Mouse (Mus musculus): ENCODE data around the gene Bri3bp. TPM values are rescaled to one million over a fixed set of nuclear protein-coding genes. Genes with fewer than 3 reads are reported as not detected.

Bri3bp gene
- polyA plus RNA-seq, 1 experiment from 2014 or later = 29.1 TPM

DNA sequence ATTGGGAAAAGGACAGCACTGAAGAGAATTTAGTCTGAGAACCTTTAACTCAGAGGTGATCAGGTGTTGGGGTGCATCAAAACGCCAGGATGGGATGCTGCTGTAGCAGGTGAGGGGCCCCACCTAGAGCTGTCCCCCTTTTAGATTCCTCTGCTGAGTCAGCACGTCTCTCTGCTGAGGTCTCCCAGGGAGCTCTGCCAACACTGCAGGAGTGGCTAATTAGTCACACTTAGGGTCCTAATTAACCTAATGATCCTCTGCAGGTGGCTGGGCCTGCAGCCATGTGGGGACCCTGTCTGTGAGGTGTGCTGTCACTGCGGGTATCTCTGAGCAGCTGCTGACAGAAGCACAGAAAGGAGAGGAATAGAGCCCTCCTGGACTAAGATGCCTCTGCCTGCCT lies 60.8 kb downstream of the Bri3bp start:
- WGBS = 33% methylated on average over 3 of the region's 3 CpGs
- Histone ChIP-seq H3K9ac (ENCODE audit: low read length) (no peak overlapping the region), H3K27ac (ENCODE audit: low read length) (no peak overlapping the region), H3K4me1 (replicated peaks; ENCODE audit: control insufficient read depth, insufficient read depth, low read length) (no peaks in the 10 kb centered on the region), H3K36me3 (ENCODE audit: control insufficient read depth, insufficient read depth, low read length) (peaks cover 3% of the 10 kb centered on the region), H3K27me3 (ENCODE audit: control insufficient read depth, insufficient read depth, low read depth, low read length) (no peaks in the 10 kb centered on the region), H3K4me2 (ENCODE audit: low read depth, low read length) (no peak overlapping the region), H3K4me3 (ENCODE audit: low read length) (no peak overlapping the region), H3K9me3 (ENCODE audit: control insufficient read depth, low read length) (no peaks in the 10 kb centered on the region)
- no peak for ATAC-seq (ENCODE audit: low read depth)

DNA sequence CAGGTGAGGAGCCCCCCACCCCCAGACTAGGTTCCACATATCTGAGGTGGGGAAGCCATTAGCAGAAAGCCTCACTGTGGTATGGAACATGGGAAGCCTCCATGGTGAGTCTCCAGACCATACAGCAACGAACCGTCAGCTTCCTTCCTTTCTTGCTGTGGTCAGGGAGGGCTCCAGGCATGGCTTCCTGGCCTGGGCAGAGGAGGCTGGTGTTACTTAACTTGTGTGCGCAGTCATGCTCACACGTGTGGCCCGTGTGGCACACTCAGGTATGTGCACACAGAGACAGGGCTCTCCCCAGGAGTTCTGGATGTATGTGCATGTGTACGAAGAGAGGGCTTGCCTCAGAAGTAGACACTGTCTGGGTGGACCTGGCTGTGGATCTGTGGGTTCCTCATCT lies 62.3 kb downstream of the Bri3bp start:
- WGBS = 87% methylated on average over 6 of the region's 6 CpGs
- H3K9ac ChIP-seq (ENCODE audit: low read length) = no peak overlapping the region

DNA sequence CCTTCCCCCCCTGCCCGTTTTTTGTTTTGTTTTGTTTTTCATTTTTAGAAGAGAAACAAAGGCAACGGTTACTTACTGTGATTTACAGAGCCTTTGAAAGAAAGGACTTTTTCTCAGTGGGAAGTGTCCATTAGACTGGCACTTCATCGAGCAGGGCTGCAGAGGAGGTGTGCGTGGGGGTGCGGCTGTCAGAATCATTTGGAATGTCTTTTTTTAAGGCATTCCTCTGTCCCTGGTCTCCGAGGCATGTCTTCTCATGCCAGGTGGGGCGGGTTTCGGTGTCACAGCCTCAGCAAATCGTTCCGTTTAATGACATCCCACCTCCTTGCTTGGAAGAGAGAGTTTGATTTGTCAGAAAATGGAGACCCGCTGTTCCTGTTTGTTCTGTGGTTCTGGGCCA lies 63.3 kb downstream of the Bri3bp start:
- no peak overlapping the region for H3K4me2 ChIP-seq (ENCODE audit: low read depth, low read length)
- WGBS = 69% methylated on average over 11 of the region's 11 CpGs
- ATAC-seq (ENCODE audit: low read depth) = no peak
- H3K9me3 ChIP-seq (ENCODE audit: control insufficient read depth, low read length) = no peaks in the 10 kb centered on the region
- no peak overlapping the region for H3K4me3 ChIP-seq (ENCODE audit: low read length)
- no peak overlapping the region for H3K27ac ChIP-seq (ENCODE audit: low read length)
- no peaks in the 10 kb centered on the region for H3K4me1 ChIP-seq (replicated peaks; ENCODE audit: control insufficient read depth, insufficient read depth, low read length)
- peaks cover 10% of the 10 kb centered on the region for H3K36me3 ChIP-seq (ENCODE audit: control insufficient read depth, insufficient read depth, low read length)
- H3K27me3 ChIP-seq (ENCODE audit: control insufficient read depth, insufficient read depth, low read depth, low read length) = no peaks in the 10 kb centered on the region
- no peak overlapping the region for H3K9ac ChIP-seq (ENCODE audit: low read length)

More for the DNA sequence above, 62.3 kb downstream of the Bri3bp start:
- ATAC-seq (ENCODE audit: low read depth) = 0 out of 2 replicates have a peak, but pooled peaks have one; percentile 29
- Histone ChIP-seq H3K4me2 (ENCODE audit: low read depth, low read length) (no peak overlapping the region), H3K27ac (ENCODE audit: low read length) (no peak overlapping the region), H3K27me3 (ENCODE audit: control insufficient read depth, insufficient read depth, low read depth, low read length) (no peaks in the 10 kb centered on the region), H3K4me3 (ENCODE audit: low read length) (no peak overlapping the region), H3K36me3 (ENCODE audit: control insufficient read depth, insufficient read depth, low read length) (peaks cover 5% of the 10 kb centered on the region), H3K9me3 (ENCODE audit: control insufficient read depth, low read length) (no peaks in the 10 kb centered on the region), H3K4me1 (replicated peaks; ENCODE audit: control insufficient read depth, insufficient read depth, low read length) (no peaks in the 10 kb centered on the region)

DNA sequence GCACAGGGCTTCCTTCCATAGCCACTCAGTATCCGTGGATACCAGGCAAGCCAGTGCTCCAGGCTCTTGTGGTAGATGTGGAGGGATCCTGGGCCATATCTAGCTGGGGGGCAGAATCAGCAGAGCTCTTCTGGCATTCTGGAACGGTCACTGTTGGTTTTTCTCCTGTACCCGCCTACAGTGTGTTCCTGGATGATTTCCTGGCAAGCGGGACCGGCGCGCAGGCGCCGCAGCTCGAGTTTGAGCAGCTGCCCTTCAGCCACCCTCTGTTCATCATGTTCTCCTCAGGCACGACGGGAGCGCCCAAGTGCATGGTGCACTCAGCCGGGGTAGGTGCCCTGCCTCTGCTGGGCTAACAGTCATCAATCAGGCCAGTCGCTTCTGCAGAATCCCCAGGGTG lies 64.6 kb downstream of the Bri3bp start:
- H3K27ac ChIP-seq (ENCODE audit: low read length) = no peak overlapping the region

DNA sequence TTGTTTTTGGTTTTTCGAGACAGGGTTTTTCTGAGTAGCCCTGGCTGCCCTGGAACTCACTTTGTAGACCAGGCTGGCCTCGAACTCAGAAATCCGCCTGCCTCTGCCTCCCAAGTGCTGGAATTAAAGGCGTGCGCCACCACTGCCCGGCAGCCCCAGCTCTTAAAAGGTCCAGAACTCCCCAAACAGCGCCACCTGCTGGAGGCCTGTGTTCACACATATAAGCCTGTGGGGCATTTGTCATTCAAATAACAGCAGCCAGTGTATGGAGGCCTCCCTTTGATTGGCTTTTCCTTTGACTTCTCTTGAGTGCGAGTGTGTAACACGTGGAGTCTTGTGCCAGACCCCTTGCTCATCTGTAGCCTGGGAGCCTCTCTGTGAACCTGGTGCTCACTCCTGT lies 66.2 kb downstream of the Bri3bp start:
- no peaks in the 10 kb centered on the region for H3K9me3 ChIP-seq (ENCODE audit: control insufficient read depth, low read length)
- H3K4me3 ChIP-seq (ENCODE audit: low read length) = no peak overlapping the region
- 92% methylated on average over 9 of the region's 9 CpGs for WGBS
- H3K4me1 ChIP-seq (replicated peaks; ENCODE audit: control insufficient read depth, insufficient read depth, low read length) = no peaks in the 10 kb centered on the region
- ATAC-seq (ENCODE audit: low read depth) = no peak
- no peak overlapping the region for H3K27ac ChIP-seq (ENCODE audit: low read length)
- no peaks in the 10 kb centered on the region for H3K27me3 ChIP-seq (ENCODE audit: control insufficient read depth, insufficient read depth, low read depth, low read length)
- peaks cover 21% of the 10 kb centered on the region for H3K36me3 ChIP-seq (ENCODE audit: control insufficient read depth, insufficient read depth, low read length)
- no peak overlapping the region for H3K4me2 ChIP-seq (ENCODE audit: low read depth, low read length)
- H3K9ac ChIP-seq (ENCODE audit: low read length) = no peak overlapping the region

More for the DNA sequence above, 64.6 kb downstream of the Bri3bp start:
- no peak overlapping the region for H3K4me3 ChIP-seq (ENCODE audit: low read length)
- H3K4me1 ChIP-seq (replicated peaks; ENCODE audit: control insufficient read depth, insufficient read depth, low read length) = no peaks in the 10 kb centered on the region
- no peaks in the 10 kb centered on the region for H3K27me3 ChIP-seq (ENCODE audit: control insufficient read depth, insufficient read depth, low read depth, low read length)
- H3K4me2 ChIP-seq (ENCODE audit: low read depth, low read length) = no peak overlapping the region
- 77% methylated on average over 15 of the region's 15 CpGs for WGBS
- no peaks in the 10 kb centered on the region for H3K9me3 ChIP-seq (ENCODE audit: control insufficient read depth, low read length)
- H3K9ac ChIP-seq (ENCODE audit: low read length) = no peak overlapping the region
- peaks cover 12% of the 10 kb centered on the region for H3K36me3 ChIP-seq (ENCODE audit: control insufficient read depth, insufficient read depth, low read length)
- ATAC-seq (ENCODE audit: low read depth) = no peak

DNA sequence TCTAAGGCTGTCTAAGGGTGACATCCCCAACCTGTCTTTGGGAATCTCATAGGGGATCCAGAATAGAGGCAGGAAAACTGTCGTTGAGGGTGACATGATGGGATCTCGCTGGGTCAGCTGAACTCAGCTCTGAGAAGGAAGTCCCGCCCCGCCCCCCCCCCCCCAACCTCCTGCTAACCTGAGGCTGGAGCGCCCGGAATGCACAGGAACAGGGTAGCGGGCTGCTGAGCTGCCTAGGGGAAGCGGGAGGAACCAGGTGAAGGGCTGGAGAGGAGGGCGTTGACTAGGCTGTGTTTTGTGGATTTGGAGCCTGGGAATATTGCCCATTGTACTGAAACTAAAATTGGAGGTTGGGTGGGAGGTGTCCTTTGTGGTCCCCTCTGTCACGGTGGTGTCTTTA lies 66.6 kb downstream of the Bri3bp start:
- Histone ChIP-seq H3K4me2 (ENCODE audit: low read depth, low read length) (no peak overlapping the region), H3K9me3 (ENCODE audit: control insufficient read depth, low read length) (no peaks in the 10 kb centered on the region), H3K27ac (ENCODE audit: low read length) (no peak overlapping the region), H3K9ac (ENCODE audit: low read length) (no peak overlapping the region), H3K4me3 (ENCODE audit: low read length) (no peak overlapping the region), H3K4me1 (replicated peaks; ENCODE audit: control insufficient read depth, insufficient read depth, low read length) (no peaks in the 10 kb centered on the region), H3K27me3 (ENCODE audit: control insufficient read depth, insufficient read depth, low read depth, low read length) (no peaks in the 10 kb centered on the region), H3K36me3 (ENCODE audit: control insufficient read depth, insufficient read depth, low read length) (peaks cover 21% of the 10 kb centered on the region)
- 86% methylated on average over 10 of the region's 10 CpGs for WGBS
- ATAC-seq (ENCODE audit: low read depth) = no peak

DNA sequence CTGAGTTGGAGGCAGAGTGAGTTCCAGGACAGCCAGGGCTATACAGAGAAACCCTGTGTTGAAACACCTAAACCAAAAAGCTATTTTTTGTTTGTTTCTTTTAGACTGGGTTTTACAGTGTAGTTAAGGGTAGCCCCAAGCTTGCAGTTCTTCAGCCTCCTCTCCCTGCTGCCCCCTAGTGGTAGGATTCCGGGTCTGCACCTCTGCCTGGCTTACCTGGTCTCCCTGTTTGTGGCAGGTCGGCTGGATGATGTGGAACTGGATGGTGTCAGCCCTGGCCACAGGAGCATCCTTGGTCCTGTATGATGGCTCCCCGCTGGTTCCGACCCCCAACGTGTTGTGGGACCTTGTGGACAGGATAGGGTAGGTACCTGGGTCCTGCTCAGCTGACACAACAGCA lies 68.2 kb downstream of the Bri3bp start:
- H3K9me3 ChIP-seq (ENCODE audit: control insufficient read depth, low read length) = no peaks in the 10 kb centered on the region
- no peak overlapping the region for H3K4me2 ChIP-seq (ENCODE audit: low read depth, low read length)
- H3K36me3 ChIP-seq (ENCODE audit: control insufficient read depth, insufficient read depth, low read length) = peaks cover 18% of the 10 kb centered on the region
- 50% methylated on average over 5 of the region's 5 CpGs for WGBS
- no peak overlapping the region for H3K9ac ChIP-seq (ENCODE audit: low read length)
- no peak overlapping the region for H3K27ac ChIP-seq (ENCODE audit: low read length)
- no peaks in the 10 kb centered on the region for H3K27me3 ChIP-seq (ENCODE audit: control insufficient read depth, insufficient read depth, low read depth, low read length)
- no peaks in the 10 kb centered on the region for H3K4me1 ChIP-seq (replicated peaks; ENCODE audit: control insufficient read depth, insufficient read depth, low read length)
- no peak for ATAC-seq (ENCODE audit: low read depth)
- no peak overlapping the region for H3K4me3 ChIP-seq (ENCODE audit: low read length)

Small RNA genes within 50 kb of the gene (microRNA-seq; reads per million reads assigned to microRNA genes)
- not detected for gene Gm27551

Other genes with a start within 250 kb of the Bri3bp start
- gene Scarb1, start 100.5 kb upstream of the Bri3bp start, polyA plus RNA-seq (2015; fragmentation: Nextera tagmentation; extraction: Ambion mirVana) = 65.9 and 66.6 TPM in 2 replicates
- 0.29 and 0.36 TPM in 2 replicates for gene Gm10382, start 52.2 kb upstream of the Bri3bp start, polyA plus RNA-seq (2015; fragmentation: Nextera tagmentation; extraction: Ambion mirVana)
- gene Ubc, start 51.4 kb upstream of the Bri3bp start, polyA plus RNA-seq (2015; fragmentation: Nextera tagmentation; extraction: Ambion mirVana) = 1,152 and 1,205 TPM in 2 replicates
- 10.1 and 10.6 TPM in 2 replicates for gene Dhx37, start 7.4 kb upstream of the Bri3bp start, polyA plus RNA-seq (2015; fragmentation: Nextera tagmentation; extraction: Ambion mirVana)
- gene Aacs, start 34.2 kb downstream of the Bri3bp start, polyA plus RNA-seq (2015; fragmentation: Nextera tagmentation; extraction: Ambion mirVana) = 31.2 and 31.8 TPM in 2 replicates
- not detected in 2 replicates for gene Tmem132b, start 90.2 kb downstream of the Bri3bp start, polyA plus RNA-seq (2015; fragmentation: Nextera tagmentation; extraction: Ambion mirVana)

All from lung, embryonic 16.5 days (tissue).